Mouse (Mus musculus): ENCODE measurements around the gene Ppp2ca.
A peak's percentile ranks its signal among the peaks of the same experiment; 100 is the strongest.
"Not testable (repeated sequence)": the region's sequence is repeated elsewhere in the genome, so short reads cannot be mapped to it uniquely, and the experiment has no call there.

The Ppp2ca gene

DNA sequence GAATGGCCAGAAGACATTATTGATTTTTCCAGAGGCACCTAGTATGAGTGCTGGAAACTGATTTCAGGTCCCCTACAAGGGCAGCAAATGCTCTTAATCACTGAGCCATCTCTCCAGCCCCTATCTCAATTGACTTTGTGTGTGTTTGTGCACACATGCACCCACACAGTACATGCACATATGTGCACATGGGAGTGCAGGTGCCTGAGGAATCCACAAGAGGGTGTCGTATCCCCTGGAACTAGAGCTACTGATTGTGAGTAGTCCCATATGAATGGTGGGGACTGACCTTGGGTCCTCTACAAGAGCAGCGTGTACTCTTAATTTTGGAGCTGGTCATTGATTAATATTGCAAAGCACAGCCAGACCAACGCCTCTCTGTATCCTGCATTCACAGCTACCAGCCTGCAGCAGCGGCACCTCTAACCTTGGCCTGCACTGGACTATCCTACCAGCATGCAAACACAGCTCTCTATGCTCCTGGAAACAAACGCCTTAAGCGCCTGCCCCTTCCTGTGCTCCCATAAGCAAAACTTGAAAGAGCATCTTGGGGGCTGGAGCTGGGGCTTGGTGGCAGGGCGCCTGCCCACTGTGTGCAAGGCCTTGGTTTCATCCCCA, 32.1 kb downstream of the Ppp2ca start:
- peak; percentile 57 for DNase-seq (ENCODE audit: low read depth, low spot score)

DNA sequence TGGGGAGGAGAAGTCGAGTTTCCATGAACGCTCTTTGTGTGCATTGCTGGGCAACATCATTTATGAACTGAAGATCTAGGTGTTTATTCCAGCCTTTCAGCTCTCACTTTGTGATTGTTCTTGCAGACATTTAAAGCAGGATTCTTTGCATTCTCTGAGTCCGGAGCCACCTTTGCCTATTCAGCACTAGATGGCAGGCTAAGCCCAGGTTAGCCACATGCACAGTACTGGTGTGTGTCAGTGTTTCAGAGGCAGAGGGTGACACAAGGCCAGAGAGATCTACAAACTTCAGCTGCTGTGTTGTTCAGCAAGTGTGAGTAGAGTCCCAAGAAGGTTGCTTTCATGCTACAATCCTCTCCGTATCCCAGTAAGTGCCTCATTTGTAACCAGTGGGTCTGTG, 45.2 kb downstream of the Ppp2ca start:
- peak; percentile 64 for DNase-seq (ENCODE audit: low read depth, low spot score)

DNA sequence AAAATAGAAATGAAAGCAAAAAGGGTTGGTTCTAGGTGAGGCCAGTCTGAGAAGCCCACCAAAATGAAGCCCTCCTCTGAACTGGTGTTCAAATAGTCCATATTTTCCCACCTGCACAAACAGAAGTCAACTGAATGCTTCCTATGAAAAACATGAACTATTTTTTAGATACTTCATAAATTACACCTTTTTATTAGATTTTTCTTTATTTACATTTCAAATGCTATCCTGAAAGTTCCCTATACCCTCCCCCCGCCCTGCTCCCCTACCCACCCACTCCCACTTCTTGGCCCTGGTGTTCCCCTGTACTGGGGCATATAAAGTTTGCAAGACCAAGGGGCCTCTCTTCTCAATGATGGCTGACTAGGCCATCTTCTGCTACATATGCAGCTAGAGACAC, 46.9 kb downstream of the Ppp2ca start, which contains the start of gene Olfr1373:
Olfr1373 (minus strand) TSS at position 101 of the 400 bp plus-strand sequence.
- DNase-seq (ENCODE audit: low read depth, low spot score) = not testable (repeated sequence)

DNA sequence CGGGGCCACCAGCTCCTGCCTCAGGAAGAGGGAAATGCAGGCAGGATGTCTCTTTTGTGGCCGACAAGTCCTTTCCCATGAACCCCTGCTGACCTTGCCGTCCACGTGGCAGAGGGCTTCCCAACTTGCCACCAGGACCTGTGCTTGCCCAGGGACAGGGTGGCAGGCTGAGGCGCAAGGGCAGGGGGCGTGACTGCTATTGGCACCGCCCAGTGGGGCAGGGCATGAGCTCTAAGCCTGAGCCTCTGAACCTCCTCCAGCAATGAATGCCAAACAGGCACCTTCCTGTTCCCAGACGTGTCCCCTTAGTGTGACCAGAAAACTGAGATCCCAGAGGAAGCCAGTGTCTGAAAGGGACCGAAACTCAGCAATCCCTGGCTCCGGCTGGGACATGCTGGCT, 65.4 kb downstream of the Ppp2ca start:
- no peak for DNase-seq (ENCODE audit: low read depth, low spot score)

DNA sequence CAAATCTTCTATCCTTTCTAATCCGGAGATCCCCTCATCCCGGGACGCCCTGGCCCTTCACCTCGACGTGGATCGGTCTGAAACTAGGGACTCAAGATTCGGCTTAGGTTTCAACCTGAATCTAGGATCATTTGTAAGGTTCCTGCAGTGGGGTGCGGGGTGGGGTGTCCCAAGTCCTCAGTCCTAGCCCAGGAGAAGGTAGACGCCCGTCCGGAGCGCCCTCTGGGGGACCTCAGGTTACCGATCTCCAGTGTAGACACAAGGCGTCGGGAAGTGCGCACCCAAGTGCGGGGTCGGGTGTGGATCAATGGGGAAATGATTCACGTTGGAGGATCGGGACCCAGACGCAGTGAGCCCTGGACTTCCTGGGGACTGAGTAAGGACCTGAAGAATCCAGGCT, 68.6 kb downstream of the Ppp2ca start:
- DNase-seq (ENCODE audit: low read depth, low spot score) = peak; percentile 57

DNA sequence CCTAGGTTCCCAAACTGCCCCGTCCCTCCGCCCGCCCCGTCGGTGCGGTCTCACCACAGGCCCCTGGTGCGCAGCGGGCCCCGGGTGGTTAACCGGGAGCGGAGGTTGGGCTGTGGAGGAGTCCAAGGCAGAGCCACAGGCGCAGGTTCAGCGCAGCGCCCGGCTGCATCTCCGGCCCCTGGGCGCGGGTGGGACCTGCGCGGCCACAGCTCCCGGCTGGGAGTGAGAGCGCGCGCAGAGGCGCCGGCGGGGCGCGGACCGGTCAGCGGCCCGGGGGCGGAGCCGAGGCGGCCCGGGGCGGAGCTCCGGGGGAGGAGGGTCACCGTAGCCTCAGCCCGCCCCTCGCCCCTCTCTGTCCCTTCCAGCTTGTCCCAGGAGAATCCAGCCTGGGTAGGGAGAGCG, 69.4 kb downstream of the Ppp2ca start:
- peak; percentile 17 for DNase-seq (ENCODE audit: low read depth, low spot score)

DNA sequence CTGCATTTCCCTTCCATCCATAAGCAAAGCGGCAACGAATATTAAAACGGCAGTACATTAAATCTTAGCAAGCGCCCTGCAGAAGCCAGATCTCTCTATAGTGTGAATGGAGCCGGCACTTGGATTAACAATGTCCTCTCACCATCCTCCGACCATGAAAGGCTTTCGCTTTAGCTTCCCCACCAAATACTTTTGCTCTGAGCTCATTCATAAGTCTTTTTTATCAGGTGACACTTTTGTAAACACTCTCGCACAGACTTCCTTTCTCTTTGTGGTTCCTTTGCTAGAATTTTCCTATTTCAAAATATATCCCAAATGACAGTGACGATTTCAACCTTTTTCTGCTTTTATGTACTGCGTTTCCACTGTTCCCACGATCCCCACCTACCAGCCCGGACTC, 70.0 kb downstream of the Ppp2ca start:
- no peak for DNase-seq (ENCODE audit: low read depth, low spot score)
